Mouse (Mus musculus) stomach, postnatal 0 days (tissue): ENCODE data around the gene Ccr1.
A peak's percentile ranks its signal among the peaks of the same experiment; 100 is the strongest.
"Not testable (repeated sequence)": the region's sequence is repeated elsewhere in the genome, so short reads cannot be mapped to it uniquely, and the experiment has no call there.

ENCODE experiments used
- CTCF ChIP-seq: IDR thresholded peaks from 2 replicates; pipeline ENCODE4 v1.5.1; 2016; ENCODE audit warnings: antibody characterized with exemption, low read depth, mild to moderate bottlenecking, moderate library complexity
- EP300 ChIP-seq: optimal IDR thresholded peaks from 2 replicates; pipeline ENCODE3; 2016; ENCODE audit warnings: antibody characterized with exemption

DNA sequence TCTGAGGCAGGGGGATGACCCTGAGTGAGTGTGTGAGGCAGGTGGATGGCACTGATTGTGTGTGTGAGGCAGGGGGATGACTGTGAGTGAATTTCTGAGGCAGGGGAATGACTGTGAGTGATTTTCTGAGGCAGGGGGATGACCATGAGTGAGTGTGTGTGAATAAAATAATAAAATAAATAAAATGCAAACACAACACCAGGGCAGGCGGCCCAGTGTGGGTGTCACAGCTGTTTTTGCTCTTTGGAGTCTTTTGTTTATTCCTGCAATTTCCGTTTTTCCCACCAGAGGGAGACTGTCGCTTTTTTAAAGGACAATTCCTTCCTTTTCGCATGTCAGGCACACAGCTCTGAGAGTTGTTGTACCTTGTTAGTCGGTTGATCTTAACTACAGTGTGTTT, 42.5 kb downstream of the Ccr1 start:
- TF ChIP-seq EP300: not testable (repeated sequence)
- peak; percentile 83 for TF ChIP-seq CTCF
